Mouse (Mus musculus): ENCODE data around the gene Ndufa11. TPM values are rescaled to one million over a fixed set of nuclear protein-coding genes. Genes with fewer than 3 reads are reported as not detected.
A peak's percentile ranks its signal among the peaks of the same experiment; 100 is the strongest.

Ndufa11 gene
- total RNA-seq, 4 experiments from 2014 or later = 161 to 224 (median 198) TPM

DNA sequence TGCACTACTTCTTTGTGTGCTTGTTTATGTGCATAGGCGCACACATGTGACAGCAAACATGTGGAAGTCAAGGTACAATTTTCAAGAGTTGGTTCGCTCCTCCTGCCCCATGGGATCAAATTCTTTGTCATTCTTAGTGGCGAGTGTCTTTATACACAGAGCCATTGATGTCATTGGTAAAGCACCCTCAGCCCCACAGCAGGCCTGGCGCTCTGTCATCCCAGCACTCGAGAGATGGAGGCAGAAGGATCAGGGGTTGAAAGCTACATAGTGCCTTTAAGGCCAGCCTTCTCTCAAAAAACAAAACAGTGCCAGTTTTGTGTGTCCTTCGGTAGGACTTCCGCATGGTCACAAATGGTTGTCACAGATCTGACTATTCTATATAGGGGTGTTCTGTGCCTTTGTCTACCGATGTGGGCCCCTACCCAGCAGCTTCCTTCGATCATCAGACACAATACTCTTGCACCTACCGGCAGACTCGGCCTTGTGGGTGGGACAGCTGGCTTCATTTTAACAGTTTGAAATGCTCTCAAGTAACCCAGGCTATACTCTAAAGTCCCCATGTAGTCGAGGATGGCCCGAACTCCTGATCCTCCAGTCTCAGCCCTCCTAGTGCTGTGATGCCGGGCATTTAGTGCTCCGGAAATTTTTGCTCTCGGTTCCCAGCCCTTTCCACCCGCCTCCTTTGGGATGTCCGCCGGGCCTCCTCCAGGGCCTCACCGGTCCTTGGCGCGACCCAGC, 1.5 kb upstream of the Ndufa11 start:
- DNase-seq (ENCODE audit: low spot score in 2 of 2) = peak in 1 of 2 experiments; percentile 29

DNA sequence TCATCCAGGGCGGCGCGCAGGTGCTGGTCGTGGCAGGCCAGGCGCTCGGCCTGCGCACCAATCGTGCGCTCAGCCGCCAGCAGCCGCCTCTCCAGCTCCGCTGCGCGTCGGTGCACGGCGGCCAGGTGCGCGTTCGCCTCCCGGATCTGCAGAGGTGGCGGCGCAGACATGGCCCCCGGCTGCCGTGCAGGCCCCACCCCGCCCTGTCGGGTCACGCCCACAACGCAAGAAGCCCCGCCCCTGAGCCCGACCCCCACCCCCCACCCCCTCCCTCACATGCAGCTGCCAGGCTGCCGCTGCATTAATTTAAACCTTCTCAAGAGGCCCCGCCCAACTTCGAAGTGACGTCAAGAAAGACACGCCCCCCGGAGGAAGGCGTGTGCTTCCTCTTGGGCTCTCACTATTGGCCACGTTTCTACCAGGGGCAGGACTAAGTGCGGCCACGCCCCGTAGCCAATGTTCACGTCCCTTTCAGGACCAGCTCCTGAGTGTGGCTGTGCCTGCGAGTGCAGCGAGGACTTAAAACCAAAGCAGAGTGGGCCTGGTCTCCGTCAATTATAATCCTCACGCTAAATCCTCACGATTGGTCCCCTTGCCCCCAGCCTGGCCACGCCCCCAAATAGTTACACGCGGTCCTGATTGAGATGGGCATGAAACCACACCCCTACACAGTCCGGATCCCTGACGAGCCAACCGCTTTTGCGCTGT, 758 bp upstream of the Ndufa11 start:
- DNase-seq (ENCODE audit: low spot score in 2 of 2) = peak; percentile 98 to 99

DNA sequence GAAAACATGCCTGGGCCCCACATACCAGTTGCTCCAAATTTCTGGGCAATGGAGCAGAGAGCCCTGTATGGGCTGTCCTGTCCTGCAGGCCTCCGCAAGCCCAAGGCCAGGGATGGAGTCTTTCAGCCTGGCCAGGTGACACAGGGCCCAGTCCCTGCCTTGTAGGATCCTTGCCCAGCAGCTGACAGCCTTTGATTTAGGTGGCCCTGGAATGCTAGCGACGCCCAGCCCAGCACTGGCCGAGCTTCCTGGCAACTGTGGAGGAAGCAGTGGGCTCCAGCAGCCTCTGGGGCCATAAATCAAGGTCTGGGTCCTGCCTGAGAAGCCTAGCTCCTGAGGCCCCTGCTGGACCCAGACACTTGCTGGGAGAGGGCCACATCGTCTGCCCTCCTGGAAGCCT, 4.9 kb downstream of the Ndufa11 start:
- DNase-seq (ENCODE audit: low spot score in 2 of 2) = no peak

DNA sequence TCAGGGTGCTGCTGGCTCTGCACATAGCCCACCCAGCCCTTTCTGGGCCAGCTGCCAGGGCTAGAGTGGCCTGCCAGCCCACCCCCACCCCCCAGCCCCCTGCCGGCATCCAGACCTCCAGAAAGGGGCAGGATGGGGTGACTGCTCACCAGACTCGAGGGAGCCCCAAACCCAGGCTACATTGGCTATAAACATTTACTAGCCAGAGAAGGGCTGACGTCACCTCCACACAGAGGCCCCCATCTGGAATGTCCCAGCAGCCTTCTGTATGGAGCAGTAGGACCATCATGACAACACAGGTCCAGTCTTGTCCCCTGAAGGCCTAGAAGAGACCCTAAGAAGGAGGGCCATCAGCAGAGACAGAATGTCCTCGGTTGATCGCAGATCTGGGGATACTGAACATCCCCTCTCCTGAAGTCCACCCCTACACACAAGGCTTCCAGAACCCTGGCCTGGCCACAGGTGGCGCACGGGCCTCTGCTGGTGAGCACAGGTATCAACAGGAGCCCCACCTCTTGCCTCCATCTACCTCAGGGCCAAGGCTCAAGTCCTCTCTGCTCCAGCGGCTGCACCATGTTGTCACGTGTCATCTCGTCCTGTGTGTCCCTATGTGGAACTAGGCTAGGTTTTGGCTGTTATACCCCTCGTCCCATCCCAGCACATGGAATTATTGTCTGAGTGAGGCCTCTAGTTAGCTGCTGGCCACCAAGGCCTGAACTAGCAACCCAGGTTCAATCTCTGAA, 6.0 kb downstream of the Ndufa11 start:
- DNase-seq (ENCODE audit: low spot score in 2 of 2) = no peak

DNA sequence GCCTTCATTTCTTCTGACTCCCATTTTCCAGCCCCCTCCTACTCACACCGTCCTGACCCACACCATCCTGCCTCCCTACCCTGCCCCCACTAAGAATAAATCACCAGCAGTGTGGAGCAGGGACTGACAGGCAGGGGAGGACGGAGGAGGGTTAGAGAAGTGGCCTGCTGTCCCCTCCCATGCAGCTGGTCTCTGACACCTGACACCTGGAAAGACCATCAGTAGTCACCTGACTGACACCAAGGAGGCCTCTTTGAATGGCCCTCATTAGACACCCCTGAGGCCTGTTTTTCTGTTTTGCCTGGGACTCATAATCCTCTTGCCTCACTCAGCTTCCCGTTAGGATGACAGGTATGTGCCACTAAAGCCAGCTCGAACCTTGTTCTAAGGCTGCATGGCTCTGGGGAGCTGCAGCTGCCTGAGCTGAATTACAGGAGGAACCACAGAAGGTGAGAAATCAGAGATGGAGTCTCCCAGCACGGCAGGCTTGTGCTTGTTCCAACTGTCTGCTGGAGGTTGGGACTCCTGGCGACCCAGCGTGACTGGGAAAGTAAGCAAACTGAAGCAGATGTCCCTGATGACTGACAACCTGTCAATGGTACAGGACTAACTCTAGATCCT, 9.6 kb downstream of the Ndufa11 start:
- no peak for DNase-seq (ENCODE audit: low spot score in 2 of 2)

DNA sequence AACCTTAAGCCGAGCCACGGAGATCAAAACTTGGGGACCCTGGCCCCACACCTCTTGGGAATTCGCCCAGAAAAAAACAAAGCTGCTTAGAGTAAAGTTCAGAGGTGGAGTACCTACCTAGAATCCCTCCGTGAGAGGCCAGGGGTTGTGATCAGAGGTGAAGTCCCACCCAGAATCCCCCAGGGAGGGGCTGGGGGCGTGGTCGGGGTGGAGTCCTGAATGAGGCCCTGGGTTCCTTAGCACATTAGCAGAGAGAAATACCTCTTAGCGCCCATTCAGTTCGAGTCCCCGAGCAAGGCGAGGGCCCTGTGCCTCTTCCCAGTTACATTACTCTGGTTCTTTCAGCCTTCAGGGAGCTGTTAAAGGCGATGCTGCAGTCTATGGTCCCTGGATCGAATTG, 10.1 kb downstream of the Ndufa11 start:
- no peak for DNase-seq (ENCODE audit: low spot score in 2 of 2)

DNA sequence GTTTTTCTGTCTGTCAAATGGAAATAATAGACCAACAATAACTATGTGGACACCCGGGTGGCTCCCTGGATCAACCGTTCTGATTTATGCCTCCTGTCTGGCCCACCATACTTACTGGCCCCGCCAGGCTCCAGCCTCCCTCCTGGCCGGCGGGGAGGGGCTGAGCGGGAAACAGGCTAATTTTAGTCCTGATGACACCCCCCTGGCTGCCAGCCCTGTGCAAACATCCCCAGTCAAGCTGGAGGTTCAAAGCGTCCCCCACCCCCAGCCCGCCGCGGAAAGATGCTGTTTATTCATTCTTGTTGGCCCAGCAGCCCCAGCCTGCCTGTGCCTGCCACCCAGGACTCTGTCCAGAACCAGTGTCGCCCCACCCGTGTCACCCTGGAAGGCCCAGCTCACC, 10.6 kb downstream of the Ndufa11 start:
- DNase-seq (ENCODE audit: low spot score in 2 of 2) = no peak

DNA sequence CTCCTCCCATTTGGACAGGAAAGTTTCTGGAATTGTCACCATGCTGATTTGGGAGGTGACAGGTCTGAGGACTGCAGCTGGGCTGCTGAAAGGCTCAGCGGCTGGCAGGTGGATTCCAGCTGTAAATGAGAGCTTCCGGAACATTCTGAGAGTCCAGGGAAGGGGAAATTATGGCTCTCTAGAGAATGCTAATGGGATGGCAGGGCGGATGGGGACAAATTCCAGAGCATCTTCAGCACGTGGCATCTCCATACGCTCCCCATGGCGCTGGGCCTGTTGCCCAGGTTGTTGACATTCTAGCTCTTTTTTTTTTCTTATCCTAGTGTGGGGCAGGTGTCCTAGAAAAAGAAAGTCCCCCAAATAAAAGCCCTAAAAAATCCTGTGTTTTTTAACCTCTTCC, 11.6 kb downstream of the Ndufa11 start:
- no peak for DNase-seq (ENCODE audit: low spot score in 2 of 2)

DNA sequence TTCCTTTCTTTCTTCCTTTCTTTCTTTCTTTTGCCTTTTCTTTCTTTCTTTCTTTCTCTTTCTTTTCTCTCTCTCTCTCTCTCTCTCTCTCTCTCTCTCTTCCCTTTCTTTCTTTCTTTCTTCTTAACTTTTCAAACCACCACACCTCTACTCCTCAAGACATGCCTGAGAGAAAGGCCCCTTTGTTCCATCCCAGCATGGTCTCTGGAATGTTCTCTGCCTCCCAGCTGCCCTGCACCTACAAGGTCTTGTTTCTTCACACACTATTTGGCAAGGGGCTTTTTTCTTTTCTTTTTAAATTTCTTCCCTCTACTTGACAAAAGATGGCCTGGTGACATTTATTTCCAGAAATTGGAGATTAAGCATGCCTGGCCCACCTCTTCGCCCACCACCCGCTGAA, 12.1 kb downstream of the Ndufa11 start:
- DNase-seq (ENCODE audit: low spot score in 2 of 2) = no peak

DNA sequence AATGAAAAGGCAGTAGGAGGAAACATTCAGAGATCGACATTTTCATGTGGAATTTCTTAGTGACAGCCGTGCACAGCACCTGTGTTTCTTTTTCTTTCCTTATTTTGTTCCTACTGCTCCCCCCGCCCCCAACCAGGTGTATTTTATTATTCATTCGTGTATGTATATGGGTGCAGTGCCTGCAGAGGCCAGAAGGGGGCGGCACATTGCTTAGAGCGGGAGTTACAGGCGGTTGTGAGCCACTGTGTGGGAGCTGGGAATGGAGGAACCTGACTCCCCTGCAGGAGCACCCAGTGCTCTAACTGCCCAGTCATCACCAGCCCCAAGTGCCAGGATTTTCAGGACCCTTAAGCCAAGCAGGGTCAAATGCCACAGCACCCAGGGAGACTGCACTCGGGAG, 19.0 kb downstream of the Ndufa11 start:
- no peak for DNase-seq (ENCODE audit: low spot score in 2 of 2)

DNA sequence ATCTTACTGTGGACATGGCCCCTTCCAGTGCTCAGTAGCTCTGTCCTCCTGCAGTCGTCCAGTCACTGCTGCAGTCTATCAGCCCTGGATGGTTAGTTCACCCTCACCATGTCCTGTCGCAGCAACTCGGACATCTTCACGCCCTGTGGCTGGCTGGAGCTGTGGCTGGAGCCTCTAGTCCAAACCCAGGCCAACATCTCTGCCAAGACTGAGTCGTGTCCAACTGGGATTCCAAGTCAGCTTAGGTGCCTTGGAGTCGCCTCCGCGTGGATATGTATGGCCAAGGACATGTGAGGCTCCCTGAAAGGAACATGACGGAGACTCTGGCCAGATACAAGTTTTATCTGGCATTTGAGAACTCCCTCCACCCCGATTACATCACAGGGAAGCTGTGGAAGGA, 20.7 kb downstream of the Ndufa11 start:
- no peak for DNase-seq (ENCODE audit: low spot score in 2 of 2)

DNA sequence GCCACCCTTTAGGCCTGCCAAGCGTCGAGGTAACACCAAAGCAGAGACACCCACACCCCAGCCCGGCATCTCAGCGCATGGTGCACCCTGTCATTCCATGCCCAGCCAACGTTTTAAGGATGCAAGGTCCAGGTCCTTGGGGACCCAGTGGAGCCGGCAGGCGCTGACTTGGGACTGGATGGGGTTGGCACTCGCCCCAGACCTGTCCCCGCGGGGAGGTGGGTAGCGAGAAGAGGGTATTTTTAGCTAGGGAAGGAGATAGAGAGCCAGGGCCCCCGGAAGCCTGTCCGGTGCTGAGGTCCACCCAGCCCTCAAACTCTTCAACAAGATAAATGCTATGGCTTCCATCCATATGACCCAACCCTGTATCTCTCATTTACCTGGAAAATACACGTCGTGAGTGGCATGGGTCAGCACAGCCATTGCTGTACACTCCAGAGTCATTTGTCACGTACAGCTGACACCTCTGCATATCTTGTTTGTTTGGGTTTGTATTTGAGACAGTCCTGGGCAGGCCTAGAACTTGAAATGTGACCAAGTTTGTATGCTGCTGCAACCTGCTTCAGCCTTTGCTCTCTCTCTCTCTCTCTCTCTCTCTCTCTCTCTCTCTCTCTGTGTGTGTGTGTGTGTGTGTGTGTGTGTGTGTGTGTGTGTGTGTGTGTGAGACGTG, 22.7 kb downstream of the Ndufa11 start:
- no peak for DNase-seq (ENCODE audit: low spot score in 2 of 2)

DNA sequence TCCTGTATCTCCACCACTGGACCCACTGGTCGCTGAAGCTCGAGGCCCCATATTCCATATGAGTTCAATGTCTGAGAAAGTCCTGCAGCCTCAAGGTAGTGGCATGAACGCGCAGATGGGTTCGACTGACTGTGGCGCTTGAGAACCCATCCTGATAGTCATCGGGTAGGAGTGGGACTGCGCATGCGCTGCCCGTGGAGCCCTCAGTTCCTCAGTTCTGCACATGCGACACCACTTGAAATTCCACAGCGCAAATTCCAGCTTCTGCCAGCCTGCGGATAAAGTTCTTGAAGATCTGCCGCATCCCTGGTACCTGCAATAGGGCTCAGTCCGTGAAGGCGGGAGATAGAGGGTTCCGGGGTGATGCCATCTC, 23.2 kb downstream of the Ndufa11 start:
- no peak for DNase-seq (ENCODE audit: low spot score in 2 of 2)

DNA sequence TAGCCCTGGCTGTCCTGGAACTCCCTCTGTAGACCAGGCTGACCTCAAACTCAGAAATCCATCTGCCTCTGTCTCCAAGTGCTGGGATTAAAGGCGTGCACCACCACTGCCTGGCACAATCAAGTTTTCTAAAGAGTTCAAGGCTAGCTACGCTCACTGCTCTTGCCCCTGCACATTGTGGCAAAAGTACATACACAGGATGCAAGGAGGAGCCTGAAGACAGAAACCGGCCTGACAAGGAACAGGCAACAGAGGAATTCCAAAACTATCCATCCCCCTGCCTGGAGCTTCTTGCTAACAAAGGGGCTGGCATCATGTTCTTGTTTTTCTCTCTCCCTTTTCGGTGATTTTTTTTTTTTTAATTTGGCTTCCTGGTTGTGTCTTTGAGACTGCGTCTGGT, 26.6 kb downstream of the Ndufa11 start:
- DNase-seq (ENCODE audit: low spot score in 2 of 2) = no peak

DNA sequence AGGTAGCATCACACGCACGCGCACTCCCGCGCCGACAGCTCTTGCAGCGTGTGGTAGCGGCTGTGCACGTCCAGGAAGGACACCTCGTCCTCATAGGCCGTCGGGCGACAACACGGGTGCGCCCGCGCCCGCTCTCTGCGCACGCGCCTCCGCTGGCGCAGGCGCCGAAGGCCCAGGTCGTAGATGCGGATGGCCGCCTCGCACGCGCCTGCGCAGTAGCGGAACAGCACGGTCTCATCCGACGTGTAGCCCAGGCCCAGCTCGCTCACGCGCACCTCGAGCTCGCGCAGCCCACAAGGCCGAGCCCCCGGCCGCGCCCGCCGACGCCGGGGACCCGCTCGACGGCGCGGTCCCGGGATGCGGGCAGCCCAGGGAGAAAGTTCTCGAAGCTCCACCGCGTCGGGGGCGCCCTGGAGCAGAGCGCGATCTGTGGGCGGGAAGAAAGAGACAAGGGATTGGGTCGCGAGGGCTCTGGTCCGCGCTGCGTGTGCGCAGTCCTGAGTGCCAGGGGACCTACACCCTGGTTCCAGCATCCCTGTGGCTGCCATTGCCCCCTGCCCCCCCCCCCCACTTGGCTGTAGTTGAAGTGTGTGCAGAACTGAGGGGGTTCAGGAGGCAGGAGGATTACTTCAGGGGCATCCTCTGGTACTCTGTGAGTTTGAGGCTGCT, 34.0 kb downstream of the Ndufa11 start:
- no peak for DNase-seq (ENCODE audit: low spot score in 2 of 2)

DNA sequence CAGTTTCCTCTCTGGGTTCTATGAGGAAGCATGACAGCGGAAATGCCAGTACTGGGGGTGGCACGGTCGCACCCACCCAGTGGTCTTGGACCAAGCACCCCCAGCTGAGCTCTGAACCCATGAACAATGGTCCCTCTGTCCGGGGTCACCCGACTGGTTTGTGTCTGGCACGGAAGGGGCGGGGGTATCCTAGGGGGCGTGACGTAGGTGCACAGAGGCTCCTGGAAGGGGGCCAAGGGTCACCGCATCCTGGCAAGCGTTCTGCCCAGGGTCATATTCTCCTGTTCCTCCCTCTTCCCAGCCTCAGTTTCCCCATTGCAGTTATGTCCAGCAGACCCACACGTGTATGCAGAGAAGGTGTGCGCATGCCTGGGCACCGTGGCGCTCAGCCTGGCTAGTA, 35.9 kb downstream of the Ndufa11 start:
- DNase-seq (ENCODE audit: low spot score in 2 of 2) = no peak

DNA sequence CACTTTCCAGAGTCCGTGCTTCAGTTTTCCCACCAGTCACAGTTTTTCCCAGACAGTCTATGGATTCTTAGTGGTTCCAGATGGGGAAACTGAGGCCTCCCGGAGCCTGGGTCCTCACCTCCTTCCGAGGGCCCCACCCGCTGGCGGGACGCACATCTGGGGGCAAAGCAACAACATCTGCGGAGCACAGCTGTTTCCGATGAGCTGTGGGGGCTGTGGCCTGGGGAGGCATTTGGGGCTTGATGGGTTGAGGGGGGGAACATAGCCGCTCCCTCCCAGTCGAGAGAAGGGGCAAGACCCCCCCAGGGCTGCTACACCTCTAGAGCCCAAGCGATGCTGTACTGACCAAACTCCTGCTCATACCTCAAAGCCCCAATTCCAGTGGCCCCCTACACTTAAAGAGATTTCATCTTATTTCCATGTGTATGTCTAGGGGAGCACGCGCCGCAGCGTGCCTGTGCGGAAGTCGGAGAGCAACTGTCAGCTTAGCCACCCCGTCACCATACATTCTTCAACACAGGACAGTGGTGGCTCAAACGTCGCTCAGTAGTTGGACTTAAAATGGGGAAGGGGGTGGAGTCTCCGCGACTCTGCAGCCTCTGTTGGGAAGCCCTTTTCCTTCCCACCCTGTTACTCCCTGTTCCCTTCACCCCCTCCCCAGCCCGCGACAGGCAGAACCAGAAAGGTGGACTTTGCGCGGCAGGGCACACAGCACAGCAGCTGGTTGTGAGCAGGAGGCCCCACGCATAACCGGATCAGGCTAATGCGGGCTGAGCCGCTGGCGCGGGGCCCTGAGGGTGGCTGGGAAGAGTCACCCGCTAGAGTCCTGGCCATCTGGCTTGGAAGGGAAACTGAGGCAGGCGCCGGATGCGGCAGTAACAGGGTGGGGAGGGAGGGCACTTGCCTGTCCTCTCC, 37.0 kb downstream of the Ndufa11 start:
- no peak for DNase-seq (ENCODE audit: low spot score in 2 of 2)

DNA sequence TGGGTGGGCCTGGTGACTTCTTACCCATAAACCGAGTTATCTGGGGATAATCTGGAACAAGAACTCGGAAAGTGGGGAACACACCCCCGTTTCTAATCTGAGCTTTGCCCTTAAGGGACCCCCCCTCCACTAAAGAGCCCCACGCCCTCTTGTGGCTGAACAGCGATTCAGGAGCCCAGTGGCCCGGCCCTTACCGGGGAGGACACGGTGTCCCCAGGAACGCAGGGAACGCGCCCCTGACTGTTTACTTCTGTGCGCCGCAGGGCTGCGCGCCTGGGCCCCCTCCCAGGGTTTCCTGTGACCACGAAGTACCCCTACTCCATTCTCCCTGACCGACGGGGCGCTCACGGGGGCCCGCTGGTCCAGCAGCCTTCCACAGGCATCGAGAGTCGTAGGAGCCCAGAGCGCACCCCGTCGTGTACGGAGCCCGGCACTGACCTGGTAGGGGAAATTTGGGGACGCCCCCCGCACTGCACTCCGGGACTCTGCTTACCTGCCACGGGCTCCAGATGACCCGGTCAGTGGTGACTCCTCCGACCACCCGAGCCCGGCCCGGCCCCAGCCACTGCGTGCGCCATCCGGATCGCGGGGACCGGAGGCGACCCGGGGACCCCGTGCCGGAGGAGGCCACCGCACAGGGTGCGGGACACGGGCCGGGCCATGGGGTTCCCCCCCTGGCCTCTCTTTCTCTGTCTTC, 39.3 kb downstream of the Ndufa11 start:
- no peak for DNase-seq (ENCODE audit: low spot score in 2 of 2)

DNA sequence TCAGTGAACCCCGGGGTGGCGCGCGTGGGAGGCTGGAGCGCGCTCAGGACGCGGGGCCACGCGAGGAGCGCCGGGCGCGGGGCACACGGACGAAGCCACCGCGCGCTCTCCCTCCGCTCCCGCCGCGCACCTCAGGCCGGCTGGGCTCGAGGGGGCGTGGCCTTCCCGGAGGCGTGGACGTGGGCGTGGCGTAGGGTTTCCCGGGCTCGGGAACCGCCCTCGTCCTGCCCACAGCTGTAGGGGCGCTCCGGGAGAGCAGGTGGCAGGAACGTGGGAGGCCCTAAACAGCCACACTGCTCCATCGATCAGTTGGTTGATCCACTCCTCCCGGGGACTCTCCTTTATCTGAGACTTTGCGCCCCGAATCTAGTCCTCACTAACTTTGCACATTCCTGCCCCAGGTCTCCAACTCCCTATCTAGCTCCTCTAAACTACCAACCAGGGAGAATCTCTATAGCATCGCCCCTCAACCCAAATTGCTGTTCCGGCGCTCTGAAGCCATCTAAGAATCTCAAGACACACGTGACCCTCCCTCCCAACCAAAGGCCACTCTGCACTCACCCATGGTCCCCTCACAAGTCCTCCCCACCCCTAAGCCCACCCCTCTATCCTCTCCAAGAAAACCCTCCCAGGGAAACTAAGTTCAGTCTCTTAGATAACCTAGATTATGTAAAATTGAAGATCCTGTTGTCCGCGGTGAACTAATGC, 40.0 kb downstream of the Ndufa11 start, which contains the start of gene Nrtn:
Nrtn (minus strand) TSS at position 115 of the 708 bp plus-strand sequence.
- DNase-seq (ENCODE audit: low spot score in 2 of 2) = peak; percentile 39 to 44
